Mouse (Mus musculus) lung, postnatal 0 days (tissue): Measurements from ENCODE around the gene Tpst1.

ENCODE experiments used
- CTCF ChIP-seq: IDR thresholded peaks from 2 replicates; pipeline ENCODE4 v1.5.1; 2016; ENCODE audit warnings: antibody characterized with exemption, mild to moderate bottlenecking
- EP300 ChIP-seq: IDR thresholded peaks from 2 replicates; pipeline ENCODE4 v1.6.1; 2016; ENCODE audit warnings: antibody characterized with exemption, mild to moderate bottlenecking, control low read depth

- TF ChIP-seq CTCF (no peak), EP300 (no peak)
Observed at GRCm38 (mm10) chr5:130184193-130184856, 111.2 kb downstream of the Tpst1 start.
